Mouse (Mus musculus) neural tube, embryonic 15.5 days (tissue): ENCODE results near the gene Agl. TPM values are rescaled to one million over a fixed set of nuclear protein-coding genes. Genes with fewer than 3 reads are reported as not detected.
A peak's percentile ranks its signal among the peaks of the same experiment; 100 is the strongest.

Experiments used
- ATAC-seq: fragments of 200-750 bp; cut with Nextera tagmentation; 2 replicates; pipeline ENCODE4 v1.8.0; 2017; ENCODE audit warnings: mild to moderate bottlenecking, moderate TSS enrichment, moderate library complexity; ENCODE audit not compliant: low FRiP score
- H3K27ac ChIP-seq: fragments of 300-500 bp; sonication (generic); replicated peaks from 2 replicates; pipeline ENCODE4 v1.5.1; 2015; ENCODE audit warnings: mild to moderate bottlenecking, inconsistent platforms
- H3K27me3 ChIP-seq: fragments of 300-500 bp; sonication (generic); replicated peaks from 2 replicates; pipeline ENCODE4 v1.6.1; 2015; ENCODE audit warnings: inconsistent platforms
- H3K36me3 ChIP-seq: fragments of 300-500 bp; sonication (generic); 2 replicates; pipeline ENCODE4 v1.6.1; 2015; ENCODE audit warnings: inconsistent platforms
- H3K4me1 ChIP-seq: fragments of 300-500 bp; sonication (generic); 2 replicates; pipeline ENCODE4 v1.6.1; 2015; ENCODE audit warnings: inconsistent platforms
- H3K4me2 ChIP-seq: fragments of 300-500 bp; sonication (generic); 2 replicates; pipeline ENCODE4 v1.6.1; 2015; ENCODE audit warnings: inconsistent platforms, mild to moderate bottlenecking, moderate library complexity
- H3K4me3 ChIP-seq: fragments of 300-500 bp; sonication (generic); replicated peaks from 2 replicates; pipeline ENCODE4 v1.5.1; 2015; ENCODE audit warnings: mild to moderate bottlenecking, inconsistent platforms
- H3K9ac ChIP-seq: fragments of 300-500 bp; sonication (generic); replicated peaks from 2 replicates; pipeline ENCODE4 v1.6.1; 2015; ENCODE audit warnings: mild to moderate bottlenecking, inconsistent platforms
- H3K9me3 ChIP-seq: fragments of 300-500 bp; sonication (generic); replicated peaks from 2 replicates; pipeline ENCODE4 v1.6.1; 2016; ENCODE audit warnings: inconsistent platforms
- WGBS: fragments of 180-500 bp; shearing (Covaris S2); methylation state at CpG from one replicate; pipeline ENCODE4 v1.1.7; 2015; ENCODE audit warnings: mixed read lengths; 5-methylcytosine and 5-hydroxymethylcytosine counted together
- polyA plus RNA-seq: library from polyadenylated mRNA; unstranded; fragments of >200 nt; fragmentation: Nextera tagmentation; extraction: Ambion mirVana; gene quantifications from 2 replicates; pipeline ENCODE4 v1.2.1, GENCODE M21; 2015

Gene Agl
- polyA plus RNA-seq, 1 experiment from 2014 or later = 17.0 TPM

DNA sequence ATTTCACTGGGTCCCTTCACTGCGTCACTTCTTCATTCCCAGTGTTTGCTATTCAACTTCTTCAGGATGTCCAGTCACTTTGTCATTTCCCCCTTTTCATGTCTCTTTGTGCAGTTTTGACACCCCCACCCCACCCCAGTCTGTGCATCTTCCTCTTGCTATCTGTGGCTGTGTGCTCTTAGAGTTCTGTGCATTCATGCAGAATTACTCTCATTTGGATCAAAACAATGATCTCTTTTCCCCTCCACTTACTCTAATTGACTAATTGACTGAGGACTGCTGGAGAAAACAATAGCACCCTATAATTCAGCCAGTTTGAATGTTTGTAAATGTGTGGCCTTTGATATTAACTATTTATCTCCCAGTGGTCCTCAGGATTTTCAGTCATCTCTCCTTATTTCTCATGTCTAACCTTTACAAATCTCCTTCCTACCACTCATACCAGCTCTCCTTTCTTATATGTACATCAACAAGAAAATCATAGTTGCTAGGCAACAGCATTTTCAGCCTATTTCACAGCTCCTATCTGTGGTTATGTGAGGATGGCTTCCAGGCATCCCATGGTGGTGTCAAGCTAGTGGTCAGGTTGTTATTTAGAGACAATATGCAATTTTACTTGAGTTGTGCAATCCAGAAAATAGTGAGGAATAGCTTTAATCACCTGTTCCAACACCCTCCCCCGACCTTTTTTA lies 78.3 kb downstream of the Agl start:
- no peaks in the 10 kb centered on the region for H3K27me3 ChIP-seq
- no peak overlapping the region for H3K9ac ChIP-seq
- H3K27ac ChIP-seq = no peak overlapping the region
- WGBS = 58% methylated on average over 2 of the region's 2 CpGs
- H3K4me1 ChIP-seq = peaks cover 3% of the 10 kb centered on the region; the same call in 1 of the 2 replicates
- no peak overlapping the region for H3K4me2 ChIP-seq
- no peak for ATAC-seq
- no peaks in the 10 kb centered on the region for H3K36me3 ChIP-seq
- H3K4me3 ChIP-seq = no peak overlapping the region
- no peaks in the 10 kb centered on the region for H3K9me3 ChIP-seq

DNA sequence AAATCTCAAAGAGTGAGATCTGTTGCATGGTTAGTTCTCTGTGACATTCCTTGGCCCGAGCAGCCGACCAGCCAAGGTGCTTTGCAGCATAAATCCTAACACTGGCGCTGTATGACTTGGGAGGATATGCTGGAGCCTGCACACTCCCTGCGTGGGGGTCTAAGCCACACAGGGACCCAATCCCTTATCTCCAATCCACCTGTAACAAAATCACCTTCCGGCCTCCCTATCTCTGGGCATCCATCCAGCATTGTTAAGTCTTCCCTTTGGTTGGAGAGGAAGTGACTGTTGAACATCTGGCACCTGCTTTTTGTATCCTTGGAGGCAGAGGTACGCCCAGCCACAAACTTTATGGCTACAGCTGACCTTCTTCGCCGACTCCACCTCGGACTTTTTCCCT lies 81.2 kb downstream of the Agl start:
- no peak overlapping the region for H3K4me2 ChIP-seq
- H3K27ac ChIP-seq = no peak overlapping the region
- 71% methylated on average over 9 of the region's 9 CpGs for WGBS
- no peaks in the 10 kb centered on the region for H3K27me3 ChIP-seq
- no peak for ATAC-seq
- no peak overlapping the region for H3K9ac ChIP-seq
- no peaks in the 10 kb centered on the region for H3K9me3 ChIP-seq
- peaks cover 3% of the 10 kb centered on the region; the same call in 1 of the 2 replicates for H3K4me1 ChIP-seq
- no peak overlapping the region for H3K4me3 ChIP-seq
- H3K36me3 ChIP-seq = no peaks in the 10 kb centered on the region

DNA sequence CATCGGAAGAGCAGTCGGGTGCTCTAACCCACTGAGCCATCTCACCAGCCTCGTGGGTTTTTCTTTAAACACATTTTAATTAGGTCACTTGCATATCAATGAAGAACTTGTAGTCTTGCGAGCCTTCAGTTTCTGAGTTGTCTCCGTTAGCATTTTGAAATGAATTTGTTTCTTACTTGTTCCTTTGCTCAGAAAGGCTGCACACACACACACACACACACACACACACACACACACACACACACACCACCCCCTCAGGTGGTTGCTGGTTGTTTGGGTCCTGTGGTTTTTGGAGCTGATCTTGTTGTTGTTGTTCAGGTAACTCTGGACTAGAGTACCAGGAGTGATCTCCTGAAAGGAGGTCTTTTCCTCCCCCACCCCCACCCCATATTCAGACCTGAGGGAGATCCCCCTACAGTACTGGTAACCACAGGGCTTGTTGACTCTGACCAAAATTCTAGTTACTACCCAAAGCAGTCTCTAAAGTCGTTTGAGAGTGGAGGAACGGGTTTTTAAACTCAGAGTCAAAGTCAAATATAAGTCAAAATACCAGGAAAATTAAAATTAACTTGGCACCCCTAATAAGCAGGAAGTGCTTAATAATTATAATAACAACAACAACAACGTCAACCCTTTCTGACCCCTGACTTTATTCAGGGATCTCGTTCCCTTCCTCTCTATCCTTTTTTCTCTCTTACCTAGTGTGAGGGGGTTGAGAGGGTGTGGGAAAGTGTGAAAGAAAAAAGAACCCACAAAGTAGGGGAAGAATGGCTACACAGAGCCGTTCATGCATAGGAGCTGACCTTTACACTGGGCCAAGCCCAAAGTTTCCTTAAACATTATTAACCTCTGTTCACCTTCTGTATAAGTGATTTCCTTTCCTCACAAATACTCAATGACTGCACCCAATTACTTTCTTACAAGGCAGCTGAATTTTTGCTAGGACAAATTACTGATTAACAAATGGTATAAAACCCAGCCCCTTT lies 84.2 kb downstream of the Agl start:
- no peak for ATAC-seq
- Histone ChIP-seq H3K9ac (no peak overlapping the region), H3K9me3 (no peaks in the 10 kb centered on the region), H3K4me2 (no peak overlapping the region), H3K27ac (no peak overlapping the region), H3K4me1 (no peaks in the 10 kb centered on the region), H3K4me3 (no peak overlapping the region), H3K27me3 (no peaks in the 10 kb centered on the region), H3K36me3 (no peaks in the 10 kb centered on the region)
- 58% methylated on average over 10 of the region's 10 CpGs for WGBS

DNA sequence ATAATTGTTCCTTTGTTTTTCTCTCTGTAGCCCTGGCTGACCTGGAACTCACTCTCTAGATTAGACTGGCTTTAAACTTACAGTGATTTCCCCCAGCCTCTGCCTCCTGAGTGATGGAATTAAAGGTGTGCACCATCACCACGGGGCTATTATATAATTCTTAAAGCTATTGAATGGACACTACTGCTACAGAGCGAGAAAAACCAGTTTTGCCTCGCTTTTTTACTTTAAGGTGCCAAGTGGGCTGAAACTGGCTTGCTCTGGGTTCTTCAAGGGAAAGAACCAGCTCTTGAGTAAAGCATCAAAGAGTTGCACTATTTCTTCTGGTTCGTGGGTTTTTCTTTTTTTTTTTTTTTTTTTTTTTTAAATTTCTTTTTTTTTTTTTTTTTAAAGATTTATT lies 85.0 kb downstream of the Agl start:
- H3K4me2 ChIP-seq = no peak overlapping the region
- WGBS = 84% methylated on average over 4 of the region's 4 CpGs
- no peak for ATAC-seq
- no peak overlapping the region for H3K27ac ChIP-seq
- H3K36me3 ChIP-seq = no peaks in the 10 kb centered on the region
- no peak overlapping the region for H3K9ac ChIP-seq
- H3K4me3 ChIP-seq = no peak overlapping the region
- no peaks in the 10 kb centered on the region for H3K4me1 ChIP-seq
- H3K9me3 ChIP-seq = no peaks in the 10 kb centered on the region
- H3K27me3 ChIP-seq = no peaks in the 10 kb centered on the region

DNA sequence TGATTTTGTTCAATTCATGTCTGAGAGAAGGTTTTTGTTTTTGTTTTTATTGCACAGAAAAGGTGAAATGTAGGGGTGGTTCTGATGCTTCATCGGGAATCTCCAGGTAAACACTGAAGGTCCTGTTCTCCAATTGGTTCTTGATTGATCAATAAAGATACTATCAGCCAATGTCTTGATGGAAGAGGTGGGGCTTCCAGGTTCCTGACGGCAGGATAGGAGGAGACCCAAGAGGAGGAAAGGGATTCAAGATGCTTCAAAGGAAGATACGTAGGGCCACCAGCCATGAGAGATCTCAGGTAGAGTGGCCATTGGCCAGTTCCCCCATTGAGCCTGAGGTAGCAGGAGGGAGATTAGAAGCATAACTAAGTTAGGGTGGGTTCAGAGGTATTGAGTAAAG lies 89.0 kb downstream of the Agl start:
- no peak for ATAC-seq
- no peaks in the 10 kb centered on the region for H3K9me3 ChIP-seq
- no peaks in the 10 kb centered on the region for H3K4me1 ChIP-seq
- no peaks in the 10 kb centered on the region for H3K36me3 ChIP-seq
- H3K9ac ChIP-seq = no peak overlapping the region
- H3K4me2 ChIP-seq = no peak overlapping the region
- H3K27me3 ChIP-seq = no peaks in the 10 kb centered on the region
- WGBS = 64% methylated on average over 3 of the region's 3 CpGs
- H3K4me3 ChIP-seq = no peak overlapping the region
- H3K27ac ChIP-seq = no peak overlapping the region

DNA sequence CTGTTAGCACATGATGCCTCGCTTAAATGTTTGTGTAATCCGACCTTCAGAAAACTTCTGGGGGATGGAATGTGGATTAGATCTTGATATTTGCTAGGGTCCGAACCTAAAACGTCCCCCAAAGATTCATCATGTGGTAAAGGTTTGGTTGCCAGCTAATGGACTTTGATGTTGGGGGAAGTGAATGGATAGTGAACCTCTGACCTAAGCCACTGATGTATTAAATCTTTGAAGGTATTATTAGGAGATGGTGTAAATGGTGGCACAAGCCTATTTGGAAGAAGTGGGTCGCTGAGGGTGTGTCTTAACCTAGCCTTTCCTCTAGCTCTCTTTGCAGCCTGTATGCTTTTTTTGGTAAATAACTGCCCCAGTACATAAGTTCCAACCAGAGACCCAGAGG lies 94.9 kb downstream of the Agl start:
- no peak overlapping the region for H3K27ac ChIP-seq
- WGBS = 34% methylated on average over 5 of the region's 5 CpGs
- H3K4me2 ChIP-seq = peak overlapping the region; percentile 86
- no peaks in the 10 kb centered on the region for H3K36me3 ChIP-seq
- H3K9ac ChIP-seq = peak overlapping the region; percentile 81
- H3K4me1 ChIP-seq = peaks cover 16% of the 10 kb centered on the region
- no peak for ATAC-seq
- H3K9me3 ChIP-seq = no peaks in the 10 kb centered on the region
- peak overlapping the region; percentile 85 for H3K4me3 ChIP-seq
- 0 out of 2 replicates have a peak, but pooled peaks cover 4% of the 10 kb centered on the region for H3K27me3 ChIP-seq

DNA sequence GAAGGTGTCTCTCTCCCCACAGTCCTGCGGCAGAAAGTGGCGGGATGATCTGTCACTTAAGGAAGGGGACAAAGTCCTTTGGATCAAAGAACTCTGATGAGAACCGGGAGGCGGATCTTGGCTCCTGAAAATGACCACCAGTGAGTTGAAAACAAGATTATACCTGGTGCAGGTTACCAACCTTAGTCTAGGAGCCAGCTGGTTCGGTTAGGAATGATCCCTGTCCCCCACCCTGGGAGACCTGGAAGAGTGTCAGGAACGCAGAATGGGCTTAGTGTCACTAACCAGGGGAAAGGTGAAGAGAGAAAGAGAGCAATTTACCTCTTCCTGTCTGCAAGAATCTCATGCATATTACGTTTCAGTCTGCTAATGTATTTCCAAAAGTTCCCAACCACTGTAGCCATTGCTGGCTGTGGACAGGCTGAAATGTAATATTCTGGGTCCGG lies 95.5 kb downstream of the Agl start, which contains the start of gene Slc35a3:
Gene Slc35a3 (minus strand): TSS at position 396 of the 446 bp plus-strand sequence.
- Histone ChIP-seq H3K27ac (peak within 1 kb of the TSS; percentile 72), H3K9ac (peak within 1 kb of the TSS; percentile 81), H3K9me3 (no peaks in the 10 kb centered on the region), H3K4me3 (peak within 1 kb of the TSS; percentile 85), H3K36me3 (no peaks in the 10 kb centered on the region), H3K4me2 (peak within 1 kb of the TSS; percentile 86), H3K4me1 (peaks cover 16% of the 10 kb centered on the region), H3K27me3 (0 out of 2 replicates have a peak, but pooled peaks cover 4% of the 10 kb centered on the region)
- ATAC-seq = peak; percentile 26
- WGBS = 4% methylated on average over 8 of the region's 8 CpGs

DNA sequence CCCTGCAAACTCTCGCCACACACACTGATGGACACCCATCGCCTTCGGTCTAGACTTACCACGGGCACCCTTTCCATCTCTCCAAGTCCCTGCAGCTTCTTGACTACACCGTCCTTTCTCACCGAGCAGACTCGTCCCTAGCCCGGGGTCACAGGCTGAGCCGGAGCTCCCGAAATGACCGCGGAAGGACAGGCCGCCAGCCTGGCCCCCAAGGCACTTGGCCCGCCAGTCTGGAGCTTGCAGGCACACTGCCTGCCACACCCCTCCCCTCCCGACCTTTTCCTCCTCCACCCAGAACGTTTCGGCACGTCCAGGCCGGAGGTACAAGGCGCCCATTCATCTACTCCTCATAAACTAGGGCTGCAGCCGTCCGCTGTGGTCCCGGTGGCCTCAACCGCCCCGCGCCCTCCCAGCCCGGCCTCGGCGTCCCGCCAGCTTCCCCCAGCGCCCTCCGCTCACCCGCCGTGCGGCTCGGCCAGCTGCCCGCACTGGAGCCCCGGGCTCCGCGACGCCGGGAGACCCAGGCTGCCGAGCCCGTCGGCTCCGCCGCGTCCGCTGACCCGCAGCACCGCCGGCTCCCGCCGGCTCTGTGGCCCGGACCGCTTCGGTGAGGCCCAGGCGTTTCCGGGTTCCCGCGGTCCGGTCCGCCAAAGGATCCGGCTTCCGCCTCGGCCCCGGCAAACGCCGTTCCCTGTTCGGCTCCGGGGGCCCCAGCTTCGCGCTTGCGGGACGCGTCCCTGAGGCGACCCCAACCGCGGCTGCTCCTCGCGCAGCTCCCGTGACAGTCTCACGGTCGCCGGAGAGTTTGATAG lies 96.1 kb downstream of the Agl start:
- H3K36me3 ChIP-seq = 0 out of 2 replicates have a peak, but pooled peaks cover 3% of the 10 kb centered on the region
- H3K9me3 ChIP-seq = no peaks in the 10 kb centered on the region
- H3K4me3 ChIP-seq = peak overlapping the region; percentile 85
- peak overlapping the region; percentile 86 for H3K4me2 ChIP-seq
- ATAC-seq = peak; percentile 95
- H3K27me3 ChIP-seq = 0 out of 2 replicates have a peak, but pooled peaks cover 4% of the 10 kb centered on the region
- peaks cover 16% of the 10 kb centered on the region for H3K4me1 ChIP-seq
- peak overlapping the region; percentile 72 for H3K27ac ChIP-seq
- WGBS = under 1% methylated on average over 80 of the region's 85 CpGs
- peak overlapping the region; percentile 81 for H3K9ac ChIP-seq

DNA sequence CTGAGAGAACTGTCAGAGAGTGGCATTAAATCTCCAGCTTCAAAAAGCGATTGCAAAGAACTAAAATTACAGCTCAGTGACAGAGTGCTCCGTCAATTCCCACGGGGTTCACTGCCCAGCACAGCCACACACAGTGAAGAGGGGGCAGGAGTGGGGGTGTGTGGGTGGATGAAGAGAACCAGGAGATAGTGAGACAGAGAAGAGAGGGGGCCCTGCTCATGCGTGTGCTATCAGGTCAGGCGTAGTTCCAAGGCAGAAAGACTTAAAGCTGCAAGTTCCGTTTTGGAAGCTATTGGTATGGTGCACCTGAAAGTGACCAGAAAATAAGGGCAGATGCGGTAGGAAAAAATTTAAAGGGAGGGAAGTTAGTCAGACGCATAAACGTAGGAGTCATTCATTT lies 97.0 kb downstream of the Agl start:
- 45% methylated on average over 9 of the region's 9 CpGs for WGBS
- peak overlapping the region; percentile 85 for H3K4me3 ChIP-seq

DNA sequence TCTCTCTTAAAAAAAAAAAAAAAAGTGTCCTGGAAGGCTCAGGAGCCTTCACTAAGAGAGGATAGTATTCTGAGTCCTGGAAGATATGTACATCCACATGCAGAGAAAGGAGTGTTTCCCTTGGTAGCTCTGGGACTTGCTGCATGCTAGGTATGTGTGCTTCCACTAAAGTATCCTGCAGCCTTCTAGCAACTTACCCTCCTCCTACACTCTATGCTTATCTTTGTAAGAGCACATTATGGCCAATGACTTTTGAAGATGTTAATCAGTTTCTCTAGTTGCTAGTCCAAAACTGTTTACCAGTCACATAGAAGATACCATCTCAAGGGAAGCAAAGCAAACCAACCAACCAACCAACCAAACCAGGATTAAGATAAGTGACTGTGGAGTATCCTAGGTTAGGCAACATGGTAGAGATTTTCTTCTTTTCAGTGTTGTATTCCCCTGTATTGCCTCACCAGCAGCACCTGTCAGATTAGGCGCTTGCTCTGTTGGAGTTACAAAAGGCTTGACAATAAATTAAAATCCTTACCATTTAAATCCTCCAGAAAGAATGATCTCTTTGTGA lies 102.2 kb downstream of the Agl start:
- Histone ChIP-seq H3K4me1 (peaks cover under 1% of the 10 kb centered on the region; the same call in 1 of the 2 replicates), H3K9me3 (no peaks in the 10 kb centered on the region)
- WGBS = 91% methylated on average over 1 of the region's 1 CpGs

More for the DNA sequence above, 97.0 kb downstream of the Agl start:
- Histone ChIP-seq H3K27me3 (0 out of 2 replicates have a peak, but pooled peaks cover 4% of the 10 kb centered on the region), H3K4me2 (peak overlapping the region; percentile 86), H3K27ac (no peak overlapping the region), H3K36me3 (peaks cover 3% of the 10 kb centered on the region; the same call in 1 of the 2 replicates), H3K9me3 (no peaks in the 10 kb centered on the region), H3K9ac (peak overlapping the region; percentile 81; the same call in 1 of the 2 replicates), H3K4me1 (peaks cover 16% of the 10 kb centered on the region)
- no peak for ATAC-seq

More for the DNA sequence above, 102.2 kb downstream of the Agl start:
- Histone ChIP-seq H3K4me2 (no peak overlapping the region), H3K27me3 (no peaks in the 10 kb centered on the region), H3K27ac (no peak overlapping the region), H3K4me3 (no peak overlapping the region), H3K9ac (no peak overlapping the region), H3K36me3 (peaks cover 3% of the 10 kb centered on the region; the same call in 1 of the 2 replicates)
- ATAC-seq = no peak
